Mouse (Mus musculus): ENCODE measurements around the gene Nup205.

- TF ChIP-seq HCFC1 (IDR thresholded peaks at IDR 0.05; ENCODE audit: borderline replicate concordance, insufficient read depth, low read length) (no peak), CHD2 (IDR thresholded peaks at IDR 0.05; ENCODE audit: low read depth, low read length) (no peak), ZC3H11A (IDR thresholded peaks at IDR 0.05; ENCODE audit: borderline replicate concordance, low read depth, low read length) (no peak), MAFK (IDR thresholded peaks at IDR 0.05; ENCODE audit: insufficient read depth, low read depth, low read length) (no peak), ZNF384 (IDR thresholded peaks at IDR 0.05; ENCODE audit: low read depth, low read length) (no peak)
Observed at GRCm38 (mm10) chr6:35154540-35154939, 22.7 kb upstream of the Nup205 start.

Data from ES-E14 (cell line).